Mouse (Mus musculus) thymus, adult 2 months (tissue): ENCODE measurements at regions not wholly inside any gene's neighbourhood (a gene's known extent, or its start where the extent isn't known, plus 50 kb on each side); places are given as distances from the start of the nearest gene placed in this dataset.

Source experiments
- CTCF ChIP-seq: fragments of 200-500 bp; IDR thresholded peaks from 2 replicates; pipeline ENCODE4 v1.5.1; 2012; ENCODE audit warnings: mild to moderate bottlenecking, control low read depth, low read length, moderate library complexity, borderline replicate concordance; ENCODE audit not compliant: control insufficient read depth, poor library complexity, insufficient read depth; ENCODE audit errors: extremely low read depth
- POLR2A ChIP-seq: fragments of 200-500 bp; IDR thresholded peaks from 2 replicates; pipeline ENCODE4 v1.6.1; 2012; ENCODE audit warnings: mild to moderate bottlenecking, low read length, control low read depth, moderate library complexity; ENCODE audit not compliant: control insufficient read depth, poor library complexity, insufficient read depth; ENCODE audit errors: extremely low read depth

- TF ChIP-seq CTCF (no peak), POLR2A (no peak)
Measured at GRCm38 (mm10) chr12:25407301-25407700, 310.4 kb upstream of the Id2 start.
